Mouse (Mus musculus): ENCODE results near the gene Dhx15. TPM values are rescaled to one million over a fixed set of nuclear protein-coding genes. Genes with fewer than 3 reads are reported as not detected.

Dhx15 gene
- polyA plus RNA-seq, 1 experiment from 2014 or later = 171 TPM

GRCm38 (mm10) chr5:52138819-52139218 is 51.5 kb downstream of the Dhx15 start:
- Histone ChIP-seq H3K27ac (no peak overlapping the region), H3K27me3 (no peaks in the 10 kb centered on the region), H3K4me1 (no peaks in the 10 kb centered on the region), H3K4me3 (no peak overlapping the region), H3K9ac (no peak overlapping the region), H3K9me3 (no peaks in the 10 kb centered on the region), H3K4me2 (no peak overlapping the region), H3K36me3 (peaks cover 17% of the 10 kb centered on the region; the same call in 1 of the 2 replicates)
- ATAC-seq (ENCODE audit: borderline replicate concordance, extremely low read depth, low FRiP score, low TSS enrichment) = 0 out of 2 replicates have a peak, but pooled peaks have one; percentile 15
- 80% methylated on average over 6 of the region's 6 CpGs for WGBS

DNA sequence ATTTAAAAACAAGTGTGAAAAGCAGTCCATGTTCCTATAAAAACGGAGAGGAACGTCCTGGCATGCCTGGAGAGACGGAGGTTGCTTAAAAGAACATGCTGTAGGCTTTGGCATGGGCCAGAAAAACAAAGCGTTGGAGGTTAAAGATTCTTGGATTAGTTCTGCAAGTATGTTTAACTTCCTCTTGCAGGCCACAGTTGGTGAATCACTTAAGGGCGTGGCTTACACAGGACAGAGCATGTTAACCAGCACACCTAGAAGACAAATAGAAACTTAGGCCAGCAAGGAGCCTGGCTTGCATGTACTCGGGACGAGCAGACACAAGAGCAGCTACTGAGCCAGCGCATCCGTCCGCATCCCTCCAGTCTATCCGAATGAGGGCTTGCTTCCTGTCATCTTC is 52.2 kb downstream of the Dhx15 start:
- Histone ChIP-seq H3K9me3 (no peaks in the 10 kb centered on the region), H3K4me3 (no peak overlapping the region), H3K9ac (no peak overlapping the region), H3K27ac (no peak overlapping the region), H3K36me3 (peaks cover 15% of the 10 kb centered on the region; the same call in 1 of the 2 replicates), H3K4me1 (no peaks in the 10 kb centered on the region), H3K27me3 (no peaks in the 10 kb centered on the region), H3K4me2 (no peak overlapping the region)
- 83% methylated on average over 11 of the region's 11 CpGs for WGBS
- no peak for ATAC-seq (ENCODE audit: borderline replicate concordance, extremely low read depth, low FRiP score, low TSS enrichment)

- no peak overlapping the region for H3K9ac ChIP-seq
- ATAC-seq (ENCODE audit: borderline replicate concordance, extremely low read depth, low FRiP score, low TSS enrichment) = no peak
- 69% methylated on average over 16 of the region's 16 CpGs for WGBS
Observed at GRCm38 (mm10) chr5:52135460-52136141, 54.7 kb downstream of the Dhx15 start.

DNA sequence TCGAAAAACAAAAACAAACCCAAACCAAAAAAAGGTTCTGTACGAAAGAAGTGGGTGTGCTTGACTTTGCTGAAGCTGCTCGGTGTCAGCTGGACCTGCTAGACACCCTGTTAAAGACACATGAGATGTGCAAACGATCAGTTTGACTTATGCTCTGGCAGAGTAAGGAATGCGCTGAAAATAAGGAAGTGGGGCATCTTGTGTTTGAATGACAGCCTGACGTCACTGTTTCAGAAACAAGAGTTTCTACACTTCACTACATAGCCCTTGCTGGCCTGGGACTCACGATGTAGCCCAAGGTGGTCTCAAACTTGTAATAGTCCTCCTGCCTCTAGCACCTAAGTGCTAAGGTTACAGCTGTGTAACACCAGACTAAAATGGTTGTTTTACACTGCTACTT is 57.5 kb downstream of the Dhx15 start:
- Histone ChIP-seq H3K9ac (no peak overlapping the region), H3K9me3 (no peaks in the 10 kb centered on the region), H3K4me2 (no peak overlapping the region), H3K27me3 (no peaks in the 10 kb centered on the region), H3K4me1 (no peaks in the 10 kb centered on the region), H3K27ac (no peak overlapping the region), H3K36me3 (no peaks in the 10 kb centered on the region), H3K4me3 (no peak overlapping the region)
- WGBS = 85% methylated on average over 7 of the region's 7 CpGs
- ATAC-seq (ENCODE audit: borderline replicate concordance, extremely low read depth, low FRiP score, low TSS enrichment) = no peak

More at GRCm38 (mm10) chr5:52135460-52136141, 54.7 kb downstream of the Dhx15 start:
- H3K4me1 ChIP-seq = no peaks in the 10 kb centered on the region
- H3K36me3 ChIP-seq = peaks cover 7% of the 10 kb centered on the region; the same call in 1 of the 2 replicates
- H3K27me3 ChIP-seq = no peaks in the 10 kb centered on the region
- no peak overlapping the region for H3K4me3 ChIP-seq
- H3K4me2 ChIP-seq = no peak overlapping the region
- H3K27ac ChIP-seq = no peak overlapping the region
- no peaks in the 10 kb centered on the region for H3K9me3 ChIP-seq

DNA sequence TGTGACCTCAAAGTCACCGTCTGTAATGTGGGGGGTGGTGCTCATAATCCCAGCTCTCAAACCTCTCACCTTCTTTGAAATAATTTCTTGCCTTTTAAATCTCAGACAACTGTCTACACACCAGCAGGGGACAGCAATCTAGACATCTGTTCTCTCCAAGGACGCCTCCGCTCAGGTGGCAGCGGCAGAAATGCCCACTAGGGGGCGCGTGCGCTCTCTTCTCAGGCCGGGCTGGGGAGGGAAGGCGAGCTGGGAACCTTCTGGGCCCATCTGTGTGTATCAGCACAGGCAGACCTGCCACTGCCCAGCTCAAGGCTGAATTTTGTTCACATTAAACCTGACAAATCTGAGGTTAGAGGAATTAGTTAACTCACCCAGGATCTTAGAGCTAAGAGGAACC is 58.2 kb downstream of the Dhx15 start:
- ATAC-seq (ENCODE audit: borderline replicate concordance, extremely low read depth, low FRiP score, low TSS enrichment) = 0 out of 2 replicates have a peak, but pooled peaks have one; percentile 60
- 19% methylated on average over 9 of the region's 9 CpGs for WGBS

DNA sequence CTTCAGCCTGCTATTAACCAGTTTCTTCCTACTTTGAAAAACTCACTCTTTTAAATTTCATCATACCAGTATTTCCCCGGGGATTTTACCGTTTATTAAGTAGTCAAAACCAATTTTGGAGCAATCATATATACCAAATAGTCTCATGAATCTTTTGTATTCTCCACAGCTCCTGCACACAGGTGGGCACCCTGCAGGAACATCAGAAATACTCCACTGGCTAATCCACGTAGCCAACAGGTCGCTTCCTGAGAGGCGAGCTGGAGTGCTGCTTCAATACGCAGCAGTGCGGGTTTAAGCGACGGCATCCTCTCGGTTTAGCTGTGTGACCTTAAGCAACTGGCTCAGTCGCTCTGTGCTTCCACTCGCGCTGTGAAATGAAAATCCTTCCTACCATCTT is 58.9 kb downstream of the Dhx15 start:
- H3K4me1 ChIP-seq = no peaks in the 10 kb centered on the region
- H3K27ac ChIP-seq = no peak overlapping the region
- no peaks in the 10 kb centered on the region for H3K9me3 ChIP-seq
- no peak overlapping the region for H3K4me3 ChIP-seq
- H3K36me3 ChIP-seq = no peaks in the 10 kb centered on the region
- ATAC-seq (ENCODE audit: borderline replicate concordance, extremely low read depth, low FRiP score, low TSS enrichment) = no peak
- no peaks in the 10 kb centered on the region for H3K27me3 ChIP-seq
- 90% methylated on average over 13 of the region's 13 CpGs for WGBS
- no peak overlapping the region for H3K4me2 ChIP-seq
- H3K9ac ChIP-seq = no peak overlapping the region

More for the DNA sequence above, 58.2 kb downstream of the Dhx15 start:
- Histone ChIP-seq H3K4me2 (no peak overlapping the region), H3K9me3 (no peaks in the 10 kb centered on the region), H3K4me3 (no peak overlapping the region), H3K4me1 (no peaks in the 10 kb centered on the region), H3K9ac (no peak overlapping the region), H3K27ac (no peak overlapping the region), H3K36me3 (no peaks in the 10 kb centered on the region), H3K27me3 (no peaks in the 10 kb centered on the region)

GRCm38 (mm10) chr5:52130496-52130895 is 59.8 kb downstream of the Dhx15 start:
- 56% methylated on average over 1 of the region's 1 CpGs for WGBS
- H3K36me3 ChIP-seq = no peaks in the 10 kb centered on the region
- no peak overlapping the region for H3K9ac ChIP-seq
- H3K4me3 ChIP-seq = no peak overlapping the region
- no peaks in the 10 kb centered on the region for H3K4me1 ChIP-seq
- peak; percentile 38; the same call in 1 of the 2 replicates for ATAC-seq (ENCODE audit: borderline replicate concordance, extremely low read depth, low FRiP score, low TSS enrichment)
- H3K27me3 ChIP-seq = no peaks in the 10 kb centered on the region
- H3K27ac ChIP-seq = 0 out of 2 replicates have a peak overlapping the region, but pooled peaks have one; percentile 13
- no peaks in the 10 kb centered on the region for H3K9me3 ChIP-seq
- H3K4me2 ChIP-seq = no peak overlapping the region

- no peaks in the 10 kb centered on the region for H3K27me3 ChIP-seq
- H3K4me2 ChIP-seq = no peak overlapping the region
- 47% methylated on average over 7 of the region's 7 CpGs for WGBS
- H3K36me3 ChIP-seq = no peaks in the 10 kb centered on the region
- no peak overlapping the region for H3K9ac ChIP-seq
- H3K4me1 ChIP-seq = no peaks in the 10 kb centered on the region
- no peak overlapping the region for H3K4me3 ChIP-seq
- no peak for ATAC-seq (ENCODE audit: borderline replicate concordance, extremely low read depth, low FRiP score, low TSS enrichment)
- no peaks in the 10 kb centered on the region for H3K9me3 ChIP-seq
- H3K27ac ChIP-seq = no peak overlapping the region
Observed at GRCm38 (mm10) chr5:52126263-52126662, 64.1 kb downstream of the Dhx15 start.

DNA sequence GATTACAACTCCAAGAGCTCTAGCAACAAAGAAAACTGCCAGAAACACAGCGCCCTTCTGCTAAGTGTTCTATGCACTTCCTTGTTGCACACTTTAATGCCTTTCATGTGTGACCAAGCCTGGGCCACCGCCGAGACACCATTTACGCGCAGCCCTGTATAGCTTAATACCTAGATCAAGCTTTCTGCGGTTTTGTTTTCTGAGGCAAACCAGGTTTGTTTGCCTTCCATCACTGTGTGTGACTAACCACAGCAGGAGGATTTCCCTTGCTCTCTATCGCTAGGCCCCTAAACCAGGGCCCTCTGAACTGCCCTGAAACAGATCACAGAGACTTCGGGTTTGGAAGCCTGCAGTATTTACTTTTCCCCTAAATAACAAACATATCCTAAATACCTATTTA is 64.5 kb downstream of the Dhx15 start:
- 66% methylated on average over 8 of the region's 8 CpGs for WGBS
- no peak for ATAC-seq (ENCODE audit: borderline replicate concordance, extremely low read depth, low FRiP score, low TSS enrichment)

DNA sequence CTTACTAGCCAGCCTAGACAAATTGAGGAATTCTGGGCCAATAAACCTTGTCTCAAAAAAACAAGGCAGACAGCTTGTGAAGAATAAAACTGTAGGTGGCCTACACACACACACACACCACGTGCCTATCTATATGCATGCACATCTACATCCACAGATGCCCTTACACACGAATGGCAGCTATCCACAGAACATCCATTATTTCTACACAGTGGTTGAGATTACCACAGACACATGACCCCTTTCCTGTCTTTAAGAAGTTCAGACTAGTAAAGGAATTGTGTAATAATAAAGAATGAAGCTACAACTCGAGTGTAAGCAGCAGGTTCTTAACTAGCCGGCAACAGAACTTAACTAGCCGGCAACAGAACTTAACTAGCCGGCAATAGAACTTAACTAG is 68.2 kb downstream of the Dhx15 start:
- WGBS = 85% methylated on average over 6 of the region's 6 CpGs
- Histone ChIP-seq H3K36me3 (no peaks in the 10 kb centered on the region), H3K4me3 (no peak overlapping the region), H3K9me3 (no peaks in the 10 kb centered on the region), H3K4me2 (no peak overlapping the region), H3K27me3 (0 out of 2 replicates have a peak, but pooled peaks cover 3% of the 10 kb centered on the region), H3K4me1 (no peaks in the 10 kb centered on the region), H3K27ac (no peak overlapping the region), H3K9ac (no peak overlapping the region)
- ATAC-seq (ENCODE audit: borderline replicate concordance, extremely low read depth, low FRiP score, low TSS enrichment) = no peak

More for the DNA sequence above, 64.5 kb downstream of the Dhx15 start:
- Histone ChIP-seq H3K27ac (no peak overlapping the region), H3K4me3 (no peak overlapping the region), H3K4me1 (no peaks in the 10 kb centered on the region), H3K36me3 (no peaks in the 10 kb centered on the region), H3K9ac (no peak overlapping the region), H3K27me3 (no peaks in the 10 kb centered on the region), H3K9me3 (no peaks in the 10 kb centered on the region), H3K4me2 (no peak overlapping the region)

- H3K9ac ChIP-seq = no peak overlapping the region
- no peak overlapping the region for H3K27ac ChIP-seq
- no peak for ATAC-seq (ENCODE audit: borderline replicate concordance, extremely low read depth, low FRiP score, low TSS enrichment)
- peaks cover 22% of the 10 kb centered on the region for H3K27me3 ChIP-seq
- no peaks in the 10 kb centered on the region for H3K36me3 ChIP-seq
- no peak overlapping the region for H3K4me3 ChIP-seq
- H3K4me1 ChIP-seq = peaks cover 15% of the 10 kb centered on the region
- H3K9me3 ChIP-seq = no peaks in the 10 kb centered on the region
- H3K4me2 ChIP-seq = no peak overlapping the region
- 69% methylated on average over 2 of the region's 2 CpGs for WGBS
Observed at GRCm38 (mm10) chr5:52119822-52120221, 70.5 kb downstream of the Dhx15 start.

- Histone ChIP-seq H3K27ac (no peak overlapping the region), H3K4me1 (peaks cover 21% of the 10 kb centered on the region), H3K4me2 (no peak overlapping the region), H3K9me3 (no peaks in the 10 kb centered on the region), H3K9ac (no peak overlapping the region), H3K4me3 (no peak overlapping the region), H3K36me3 (no peaks in the 10 kb centered on the region), H3K27me3 (peaks cover 28% of the 10 kb centered on the region)
- ATAC-seq (ENCODE audit: borderline replicate concordance, extremely low read depth, low FRiP score, low TSS enrichment) = no peak
- WGBS = 48% methylated on average over 2 of the region's 2 CpGs
Observed at GRCm38 (mm10) chr5:52119192-52119591, 71.1 kb downstream of the Dhx15 start.
